Mouse (Mus musculus) right cerebral cortex, adult 18-20 months (tissue): Measurements from ENCODE around the gene Dcaf10.
"Not testable (repeated sequence)": the region's sequence is repeated elsewhere in the genome, so short reads cannot be mapped to it uniquely, and the experiment has no call there.

Source experiments
- DNase-seq: peaks from one replicate; pipeline ENCODE4 v3.0.0; 2022; ENCODE audit warnings: mixed read lengths

The Dcaf10 gene

GRCm38 (mm10) chr4:45341669-45342249 lies at the start of gene Dcaf10:
TSS of gene Dcaf10 (plus strand) at chr4:45342101.
- peak; percentile 93 for DNase-seq

- peak; percentile 79 for DNase-seq
Observed at GRCm38 (mm10) chr4:45296662-45297564, 45.0 kb upstream of the Dcaf10 start, which contains the start of gene Trmt10b. TSS of gene Trmt10b (plus strand) at chr4:45297127.

- no peak for DNase-seq
Observed at GRCm38 (mm10) chr4:45305536-45305935, 36.4 kb upstream of the Dcaf10 start.

GRCm38 (mm10) chr4:45308046-45308445 lies 33.9 kb upstream of the Dcaf10 start:
- DNase-seq: peak; percentile 21

DNA sequence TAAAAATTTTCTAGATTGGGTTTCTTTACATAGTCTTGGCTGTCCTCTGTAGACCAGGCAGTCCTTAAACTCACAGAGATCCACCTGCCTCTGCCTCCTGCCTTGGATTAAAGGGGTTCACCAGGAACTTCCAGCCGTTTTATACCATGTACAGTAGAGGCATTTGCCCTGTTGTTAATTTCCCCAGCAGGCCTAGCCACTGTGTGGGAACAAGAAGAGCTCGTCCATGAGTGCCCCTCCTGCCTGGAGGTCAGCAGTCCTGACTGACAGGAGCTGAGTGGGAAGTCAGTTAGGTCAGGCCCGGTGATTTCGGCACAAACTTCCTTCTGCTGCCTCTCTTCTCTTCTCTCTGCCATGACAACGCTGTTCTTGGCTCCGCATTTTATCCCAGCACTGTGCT lies 33.3 kb upstream of the Dcaf10 start:
- no peak for DNase-seq

- no peak for DNase-seq
Observed at GRCm38 (mm10) chr4:45311056-45311455, 30.8 kb upstream of the Dcaf10 start.

GRCm38 (mm10) chr4:45320159-45320816 lies 21.6 kb upstream of the Dcaf10 start:
- DNase-seq: peak; percentile 88

DNA sequence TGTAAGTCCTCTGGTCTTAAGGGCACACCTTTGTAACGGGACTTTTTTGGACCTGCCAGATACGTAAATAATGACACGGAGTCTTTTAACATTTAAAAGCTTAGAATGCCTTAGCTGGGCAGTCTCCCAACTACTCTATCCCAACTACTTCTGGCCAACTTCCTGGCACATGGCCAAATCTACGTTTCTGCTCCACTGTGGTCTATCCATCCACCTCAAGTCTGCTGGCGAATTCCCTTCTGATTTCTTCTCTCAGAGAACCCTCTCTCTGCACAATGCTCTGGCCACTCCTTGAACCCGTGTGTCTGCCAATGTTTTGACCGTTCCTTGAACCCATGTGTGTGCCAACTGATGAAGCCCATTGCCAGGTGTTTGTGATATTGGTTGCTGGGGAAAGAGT lies 10.8 kb upstream of the Dcaf10 start:
- DNase-seq: no peak

GRCm38 (mm10) chr4:45332466-45332865 lies 9.4 kb upstream of the Dcaf10 start:
- DNase-seq: no peak

- no peak for DNase-seq
Observed at GRCm38 (mm10) chr4:45341226-45341625, 675 bp upstream of the Dcaf10 start.

- DNase-seq: peak; percentile 47
Observed at GRCm38 (mm10) chr4:45342286-45343155, 620 bp downstream of the Dcaf10 start, which contains the start of gene Exosc3. TSS of gene Exosc3 (minus strand) at chr4:45342732.

DNA sequence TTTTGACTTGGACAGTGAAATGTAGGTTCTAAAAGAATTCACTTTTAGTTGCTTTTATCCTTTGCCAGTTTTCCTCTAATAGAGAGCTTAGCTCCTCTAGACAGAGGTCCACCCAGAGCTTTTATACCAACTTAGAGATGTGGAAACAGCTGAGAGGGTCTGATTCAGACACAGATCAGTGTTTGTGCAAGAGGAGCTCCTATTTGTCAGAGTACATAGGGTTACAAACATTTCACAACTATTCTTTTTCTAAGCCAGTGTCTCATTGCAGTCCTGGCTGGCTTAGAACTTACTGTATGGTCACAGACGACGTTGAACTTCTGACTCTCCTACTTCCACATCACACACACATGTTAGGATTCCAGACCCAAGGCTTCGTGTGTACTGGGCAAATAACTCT lies 14.8 kb downstream of the Dcaf10 start:
- DNase-seq: no peak

- no peak for DNase-seq
Observed at GRCm38 (mm10) chr4:45371261-45371660, 29.4 kb downstream of the Dcaf10 start.

GRCm38 (mm10) chr4:45374879-45375278 lies 33.0 kb downstream of the Dcaf10 start:
- DNase-seq: no peak

DNA sequence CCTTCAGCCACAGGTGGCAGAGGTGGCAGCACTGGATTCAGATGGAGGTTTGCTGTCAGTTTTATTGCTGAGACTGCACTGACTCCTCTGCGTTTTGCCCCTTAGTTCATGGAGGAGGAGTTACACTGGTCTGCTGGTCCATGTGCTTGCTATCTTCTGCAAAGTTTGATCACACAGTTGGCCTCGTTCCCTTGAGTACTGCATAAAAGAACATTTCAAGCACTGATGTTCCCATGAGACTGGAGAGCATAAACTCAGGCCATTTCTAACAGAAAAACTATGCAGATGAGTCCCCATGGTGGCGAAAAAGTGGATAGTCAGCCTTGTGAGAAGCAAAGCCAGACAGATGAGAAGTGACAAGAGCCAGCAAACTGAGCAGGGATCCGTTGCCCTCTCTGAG lies 34.7 kb downstream of the Dcaf10 start:
- DNase-seq: no peak

DNA sequence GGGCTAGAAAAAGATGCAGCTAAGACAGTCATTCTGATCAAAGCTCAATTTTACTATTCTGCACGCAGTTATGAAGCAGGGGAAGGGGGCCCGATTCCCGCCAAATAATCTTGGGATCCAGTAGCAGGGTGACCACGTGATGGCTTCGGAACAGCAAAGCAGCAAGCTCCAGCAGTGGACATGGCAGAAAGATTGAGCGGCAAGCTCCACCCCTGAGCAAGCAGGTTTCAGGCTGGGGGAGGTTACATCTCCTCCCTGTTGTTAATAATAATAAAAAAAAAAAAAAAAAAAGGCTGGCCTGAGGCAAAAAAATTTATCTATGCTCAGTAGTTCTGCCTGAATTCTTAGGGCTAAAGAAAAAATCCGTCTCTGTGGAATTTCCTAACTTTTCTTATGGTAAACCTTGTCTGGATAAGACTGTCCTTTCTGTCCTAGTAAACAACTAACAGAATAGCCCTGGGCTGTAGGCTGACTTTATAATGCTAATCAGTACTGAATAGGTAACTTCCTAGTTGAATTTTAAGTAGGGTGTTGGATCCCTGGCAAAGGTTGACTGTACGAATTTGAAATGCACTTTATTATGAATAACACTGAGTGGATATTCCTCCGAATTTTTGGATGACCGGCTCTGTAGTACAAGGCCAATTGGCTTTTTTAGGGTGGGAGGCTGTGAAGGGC lies 39.1 kb downstream of the Dcaf10 start:
- DNase-seq: not testable (repeated sequence)

DNA sequence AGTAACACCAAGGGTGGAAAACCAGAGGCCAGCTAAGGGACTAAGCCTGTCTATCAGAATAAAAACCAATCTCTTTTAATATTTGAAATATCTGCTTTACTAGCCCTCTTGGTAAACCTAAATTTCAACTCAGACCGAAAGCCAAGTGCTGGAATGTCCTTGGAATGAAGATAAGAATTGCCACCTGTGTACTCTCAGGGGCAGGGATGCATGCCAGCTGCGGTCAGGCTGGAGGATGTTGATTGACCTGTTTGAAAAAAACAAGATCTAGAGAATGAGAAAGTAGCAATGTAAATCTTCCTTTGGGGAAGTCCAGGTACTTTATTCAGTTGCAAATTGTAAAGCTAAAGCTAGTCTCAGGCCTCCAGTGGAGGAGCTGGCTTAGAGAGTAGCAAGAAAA lies 40.2 kb downstream of the Dcaf10 start:
- not testable (repeated sequence) for DNase-seq

- not testable (repeated sequence) for DNase-seq
Observed at GRCm38 (mm10) chr4:45387296-45387695, 45.4 kb downstream of the Dcaf10 start.

- DNase-seq: no peak
Observed at GRCm38 (mm10) chr4:45392099-45392498, 50.2 kb downstream of the Dcaf10 start.

DNA sequence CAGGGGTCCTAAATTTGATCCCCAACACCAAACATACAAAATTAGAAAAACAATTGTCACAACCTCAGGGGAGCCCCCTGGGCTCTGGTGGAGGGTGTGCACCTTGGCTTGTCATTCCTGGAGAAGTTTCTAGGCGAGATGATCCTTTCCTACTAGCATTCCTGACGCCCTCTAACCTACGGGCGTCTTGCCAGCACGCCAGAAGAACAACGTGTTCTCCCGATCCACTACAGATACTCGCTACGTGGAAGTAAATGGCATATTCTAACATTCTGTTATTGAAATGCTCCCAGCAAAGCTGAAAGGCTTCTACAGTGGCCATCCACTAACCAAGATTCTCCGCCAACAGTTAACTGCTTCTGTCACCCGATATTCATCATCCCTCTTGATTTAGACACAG lies 50.7 kb downstream of the Dcaf10 start:
- no peak for DNase-seq

DNA sequence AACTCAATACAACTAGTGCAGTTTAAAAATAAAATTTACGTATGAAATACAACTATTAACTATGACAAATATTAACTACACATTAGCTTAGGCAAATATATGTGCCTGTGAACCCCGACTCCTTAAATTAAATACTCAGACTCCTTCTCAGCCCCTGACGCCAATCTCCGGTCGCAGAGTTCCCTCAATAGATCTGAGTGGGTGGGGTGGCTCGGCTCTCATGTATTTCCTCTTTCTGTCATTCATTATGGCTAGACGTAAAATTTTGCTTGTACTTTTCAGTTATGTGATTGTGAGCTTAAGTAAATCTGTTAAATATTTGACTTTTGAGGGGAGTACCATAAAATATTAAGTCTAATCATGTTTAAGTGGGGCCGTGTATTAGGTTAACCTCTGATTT lies 51.1 kb downstream of the Dcaf10 start:
- no peak for DNase-seq

- DNase-seq: no peak
Observed at GRCm38 (mm10) chr4:45393658-45394057, 51.8 kb downstream of the Dcaf10 start.
